Mouse (Mus musculus): ENCODE data around the gene Mterf2. TPM values are rescaled to one million over a fixed set of nuclear protein-coding genes. Genes with fewer than 3 reads are reported as not detected.

The Mterf2 gene
- polyA plus RNA-seq, 1 experiment, result 3.9 TPM

Other genes with a start within 250 kb of the Mterf2 start
- 8.7 TPM for gene Ric8b, start 210.4 kb downstream of the Mterf2 start, polyA plus RNA-seq (2012; fragmentation: generic; extraction: Trizol)
- 0.24 TPM for gene Fhl4, start 25.5 kb downstream of the Mterf2 start, polyA plus RNA-seq (2012; fragmentation: generic; extraction: Trizol)
- gene Tmem263, start 25.4 kb downstream of the Mterf2 start, polyA plus RNA-seq (2012; fragmentation: generic; extraction: Trizol), result 12.6 TPM
- gene Cry1, start 57.0 kb upstream of the Mterf2 start, polyA plus RNA-seq (2012; fragmentation: generic; extraction: Trizol), result 6.1 TPM